Mouse (Mus musculus): ENCODE measurements around the gene Lrrc28.

DNA sequence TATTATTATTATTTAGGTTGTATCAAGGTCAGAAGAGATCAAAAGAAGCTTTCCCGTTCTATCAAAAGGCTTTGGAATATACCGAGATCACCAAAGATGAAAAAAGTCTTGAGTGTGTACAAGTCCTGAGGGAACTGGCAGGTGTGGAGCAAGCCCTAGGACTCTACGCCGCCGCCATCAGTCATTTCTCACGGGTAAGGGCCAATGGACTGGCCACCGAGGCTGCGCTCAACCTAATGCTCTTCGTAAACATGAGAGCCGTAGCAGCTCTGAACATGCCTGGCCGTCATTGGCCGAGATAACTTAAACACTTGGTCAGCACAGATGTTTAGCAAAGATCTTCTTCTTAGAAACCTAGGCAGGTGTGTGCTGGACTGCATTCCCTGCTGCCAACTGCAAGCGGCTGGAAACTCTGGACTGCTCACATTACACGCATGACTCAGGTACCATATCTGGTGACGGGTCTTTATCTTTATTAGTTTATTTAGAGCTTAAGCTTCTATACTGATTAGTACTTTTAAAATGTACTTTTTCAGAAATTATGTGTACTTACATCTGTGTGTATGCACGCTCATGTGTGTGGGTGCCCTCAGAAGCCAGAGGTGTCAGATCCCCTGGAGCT lies 33.9 kb upstream of the Lrrc28 start:
- TF ChIP-seq CTCF (conservative IDR thresholded peaks at IDR 0.05; ENCODE audit: insufficient read depth, insufficient read length, low read depth, low read length) = no peak
- no peak for TF ChIP-seq POLR2A (IDR thresholded peaks at IDR 0.05; ENCODE audit: low read depth, low read length)
